Mouse (Mus musculus) myocyte (in vitro differentiated cells): ENCODE measurements around the gene Fcer1g. TPM values are rescaled to one million over a fixed set of nuclear protein-coding genes. Genes with fewer than 3 reads are reported as not detected.
A peak's percentile ranks its signal among the peaks of the same experiment; 100 is the strongest.

ENCODE experiments used
- H3K27me3 ChIP-seq: one replicate; pipeline ENCODE4 v1.6.1; 2011; ENCODE audit not compliant: control insufficient read depth, insufficient read depth, insufficient read length
- H3K36me3 ChIP-seq: one replicate; pipeline ENCODE4 v1.6.1; 2011; ENCODE audit not compliant: control insufficient read depth, insufficient read depth
- H3K4me2 ChIP-seq: one replicate; pipeline ENCODE4 v1.6.1; 2011; ENCODE audit warnings: low read depth, control low read depth
- H3K4me3 ChIP-seq: one replicate; pipeline ENCODE4 v1.5.1; 2011; ENCODE audit warnings: mild to moderate bottlenecking, control low read depth, moderate library complexity
- H3K79me2 ChIP-seq: one replicate; pipeline ENCODE4 v1.6.1; 2011; ENCODE audit not compliant: control insufficient read depth, insufficient read depth
- H3ac ChIP-seq: one replicate; pipeline ENCODE4 v1.6.1; 2011; ENCODE audit not compliant: control insufficient read depth, insufficient read length
- CEBPB ChIP-seq: IDR thresholded peaks from 2 replicates; pipeline ENCODE4 v1.6.1; 2011; ENCODE audit warnings: mild to moderate bottlenecking, moderate library complexity; ENCODE audit not compliant: poor library complexity, insufficient read depth, severe bottlenecking
- E2F4 ChIP-seq: IDR thresholded peaks from one replicate; pipeline ENCODE4 v1.6.1; 2011; ENCODE audit warnings: mild to moderate bottlenecking, control low read depth, moderate library complexity; ENCODE audit not compliant: insufficient read depth
- MAX ChIP-seq: IDR thresholded peaks from one replicate; pipeline ENCODE4 v1.6.1; 2011; ENCODE audit warnings: low read depth, mild to moderate bottlenecking, control low read depth
- MYOD1 ChIP-seq, 3 experiments: IDR thresholded peaks; one replicate each; pipeline ENCODE4 v1.6.1; 2011; ENCODE audit warnings: control low read depth in 2 of 3, low read depth in 2 of 3, mild to moderate bottlenecking in 2 of 3, moderate library complexity in 1 of 3; ENCODE audit not compliant: insufficient read length in 2 of 3, control insufficient read depth in 1 of 3
- MYOG ChIP-seq, 3 experiments: IDR thresholded peaks; one replicate each; pipeline ENCODE4 v1.6.1; 2011; ENCODE audit warnings: control low read depth in 2 of 3, low read depth in 2 of 3, mild to moderate bottlenecking in 2 of 3; ENCODE audit not compliant: insufficient read length in 2 of 3, control insufficient read depth in 1 of 3, insufficient read depth in 1 of 3
- POLR2A ChIP-seq: IDR thresholded peaks from one replicate; pipeline ENCODE4 v1.6.1; 2011; ENCODE audit warnings: low read depth, mild to moderate bottlenecking, control low read depth, moderate library complexity; ENCODE audit not compliant: insufficient read length
- POLR2AphosphoS2 ChIP-seq: IDR thresholded peaks from one replicate; pipeline ENCODE4 v1.6.1; 2011; ENCODE audit warnings: low read depth, control low read depth; ENCODE audit not compliant: insufficient read length
- REST ChIP-seq: IDR thresholded peaks from one replicate; pipeline ENCODE4 v1.6.1; 2011; ENCODE audit warnings: mild to moderate bottlenecking, control low read depth, moderate library complexity; ENCODE audit not compliant: insufficient read depth, insufficient read length
- SRF ChIP-seq: IDR thresholded peaks from one replicate; pipeline ENCODE4 v1.6.1; 2011; ENCODE audit warnings: low read depth; ENCODE audit not compliant: control insufficient read depth, insufficient read length
- TCF3 ChIP-seq: IDR thresholded peaks from one replicate; pipeline ENCODE4 v1.6.1; 2011; ENCODE audit warnings: low read depth, control low read depth; ENCODE audit not compliant: insufficient read length
- USF1 ChIP-seq: IDR thresholded peaks from one replicate; pipeline ENCODE4 v1.6.1; 2011; ENCODE audit warnings: low read depth, mild to moderate bottlenecking, control low read depth, moderate library complexity
- polyA plus RNA-seq: library from polyadenylated mRNA; unstranded; fragments of >200 nt; fragmentation: generic; extraction: Trizol; gene quantifications from one replicate; pipeline ENCODE4 v1.2.1, GENCODE M21; 2012; ENCODE audit warnings: missing spikeins

Gene Fcer1g
- not detected for polyA plus RNA-seq

DNA sequence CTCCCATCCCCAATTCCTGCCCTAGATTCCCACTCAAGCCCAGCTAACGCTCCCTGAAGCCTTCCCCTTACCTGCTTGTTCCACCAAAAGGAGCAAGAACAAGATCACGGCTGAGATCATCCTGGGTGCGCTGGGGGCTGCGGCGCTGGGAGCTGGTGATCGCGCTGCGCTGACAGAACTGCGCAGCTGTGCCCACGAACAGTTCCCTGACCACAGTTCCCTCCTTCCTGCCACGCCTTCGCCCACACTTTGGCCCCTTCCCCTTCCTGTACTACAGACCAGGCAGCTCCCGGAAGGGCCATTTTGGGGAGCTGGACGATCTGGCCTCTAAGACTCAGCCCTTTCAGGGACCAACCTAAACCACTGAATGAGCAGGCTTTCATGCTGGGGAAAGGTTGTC lies at the start of gene Fcer1g:
TSS of gene Fcer1g (minus strand) at position 240 of the 400 bp plus-strand sequence.
- H3K79me2 ChIP-seq = no peaks in the 10 kb centered on the region
- H3K27me3 ChIP-seq = no peaks in the 10 kb centered on the region
- TF ChIP-seq POLR2A = no peak
- TF ChIP-seq SRF = no peak
- no peak for TF ChIP-seq USF1
- no peak for TF ChIP-seq MYOG (IDR thresholded peaks at IDR 0.05; ENCODE audit: control insufficient read depth in 1 of 3, insufficient read depth in 1 of 3, insufficient read length in 2 of 3, low read depth in 2 of 3)
- no peak for TF ChIP-seq REST
- no peak for TF ChIP-seq TCF3
- peak; percentile 64 for TF ChIP-seq POLR2AphosphoS2
- no peak within 1 kb of the TSS for H3ac ChIP-seq
- no peak within 1 kb of the TSS for H3K4me2 ChIP-seq
- H3K36me3 ChIP-seq = peaks cover 45% of the 10 kb centered on the region
- H3K4me3 ChIP-seq = no peak within 1 kb of the TSS

- no peak overlapping the region for H3ac ChIP-seq
- H3K4me2 ChIP-seq = no peak overlapping the region
- H3K27me3 ChIP-seq = no peaks in the 10 kb centered on the region
- H3K79me2 ChIP-seq = peaks cover 10% of the 10 kb centered on the region
- H3K36me3 ChIP-seq = peaks cover 3% of the 10 kb centered on the region
- H3K4me3 ChIP-seq = no peak overlapping the region
- TF ChIP-seq MAX (no peak), POLR2AphosphoS2 (peak; percentile 2)
These were observed 49.3 kb upstream of the Fcer1g start for GRCm38 (mm10) chr1:171283188-171284160.

- H3ac ChIP-seq = no peak overlapping the region
- TF ChIP-seq MYOG (IDR thresholded peaks at IDR 0.05; ENCODE audit: control insufficient read depth in 1 of 3, insufficient read depth in 1 of 3, insufficient read length in 2 of 3, low read depth in 2 of 3) (no peak), TCF3 (no peak), MYOD1 (IDR thresholded peaks at IDR 0.05; ENCODE audit: control insufficient read depth in 1 of 3, insufficient read length in 2 of 3, low read depth in 2 of 3) (no peak), E2F4 (no peak), REST (no peak), MAX (no peak), POLR2AphosphoS2 (no peak), USF1 (no peak), POLR2A (no peak), SRF (no peak)
- peak overlapping the region; percentile 71 for H3K4me2 ChIP-seq
- H3K27me3 ChIP-seq = no peaks in the 10 kb centered on the region
- peaks cover 3% of the 10 kb centered on the region for H3K36me3 ChIP-seq
- H3K4me3 ChIP-seq = peak overlapping the region; percentile 60
- peaks cover 8% of the 10 kb centered on the region for H3K79me2 ChIP-seq
These were observed 48.1 kb upstream of the Fcer1g start for GRCm38 (mm10) chr1:171282086-171282805.

DNA sequence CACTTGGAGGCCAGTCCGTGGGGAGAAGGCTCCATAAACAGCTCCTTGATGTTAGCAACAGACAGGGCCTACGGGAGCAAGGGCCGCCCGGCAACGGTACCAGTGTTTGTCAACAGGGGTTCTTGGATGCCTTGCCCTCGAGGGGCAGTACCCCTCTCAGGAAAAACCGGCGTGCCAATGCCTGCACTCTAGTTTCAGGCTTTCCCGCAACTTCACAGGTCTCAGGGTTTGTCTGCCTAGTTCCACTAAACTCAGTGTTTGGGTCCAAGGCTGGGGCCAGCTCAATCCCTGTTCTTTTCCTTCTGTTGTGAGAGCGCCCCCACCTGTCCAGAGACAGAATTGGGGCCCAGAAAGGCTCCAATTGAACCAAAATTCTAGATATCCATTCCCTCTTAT lies 47.4 kb upstream of the Fcer1g start:
- Histone ChIP-seq H3ac (no peak overlapping the region), H3K4me3 (peak overlapping the region; percentile 60), H3K36me3 (peaks cover 3% of the 10 kb centered on the region), H3K79me2 (peaks cover under 1% of the 10 kb centered on the region), H3K27me3 (no peaks in the 10 kb centered on the region), H3K4me2 (peak overlapping the region; percentile 71)
- TF ChIP-seq MYOG (IDR thresholded peaks at IDR 0.05; ENCODE audit: control insufficient read depth in 1 of 3, insufficient read depth in 1 of 3, insufficient read length in 2 of 3, low read depth in 2 of 3) (no peak), SRF (no peak), TCF3 (no peak), POLR2AphosphoS2 (peak; percentile 32)

- Histone ChIP-seq H3K4me3 (peak within 1 kb of the TSS; percentile 60), H3K4me2 (peak within 1 kb of the TSS; percentile 82), H3K36me3 (peaks cover 2% of the 10 kb centered on the region), H3ac (peak within 1 kb of the TSS; percentile 60), H3K79me2 (no peaks in the 10 kb centered on the region), H3K27me3 (no peaks in the 10 kb centered on the region)
- TF ChIP-seq MYOD1 (IDR thresholded peaks at IDR 0.05; ENCODE audit: control insufficient read depth in 1 of 3, insufficient read length in 2 of 3, low read depth in 2 of 3) (peak in 1 of 3 experiments; percentile 25), CEBPB (no peak), MYOG (IDR thresholded peaks at IDR 0.05; ENCODE audit: control insufficient read depth in 1 of 3, insufficient read depth in 1 of 3, insufficient read length in 2 of 3, low read depth in 2 of 3) (peak in 2 of 3 experiments; percentile 25 to 46), POLR2A (peak; percentile 39), REST (no peak), MAX (no peak), E2F4 (peak; percentile 62)
These were observed 46.9 kb upstream of the Fcer1g start, which contains the start of gene Ppox for GRCm38 (mm10) chr1:171280916-171281527. Gene Ppox, minus strand, starts transcription at chr1:171281186.
